Mouse (Mus musculus) adrenal gland, postnatal 4 days (tissue): ENCODE data around the gene Dusp2. TPM values are rescaled to one million over a fixed set of nuclear protein-coding genes. Genes with fewer than 3 reads are reported as not detected.
"Not testable (repeated sequence)": the region's sequence is repeated elsewhere in the genome, so short reads cannot be mapped to it uniquely, and the experiment has no call there.

ENCODE experiments used
- DNase-seq, 2 experiments: peaks; one replicate each; pipeline ENCODE4 v3.0.0; 2021 to 2022; ENCODE audit warnings: low spot score in 2 of 2, mixed read lengths in 2 of 2
- long read RNA-seq, 2 experiments: library from polyadenylated mRNA; stranded (forward); transcript quantifications; one replicate each; pipeline ENCODE4 v2.0.0; 2021
- total RNA-seq, 2 experiments: library from RNA; stranded (reverse); gene quantifications; 2 replicates each; pipeline ENCODE4 v1.2.3; 2021

The Dusp2 gene
- 1 to 10 TPM; 2.5 to 2.7 TPM for total RNA-seq
- long read RNA-seq, experiment 1, partial matches to known transcripts, result 0 of 3 reads
- long read RNA-seq, experiment 1, other reads (novel, unspliced or antisense), result 0 of 3 reads
- long read RNA-seq, experiment 2, partial matches to known transcripts, result 0 of 6 reads
- long read RNA-seq, experiment 2, other reads (novel, unspliced or antisense), result 2 of 6 reads

- DNase-seq, result peak; percentile 35 to 64
Measured at GRCm38 (mm10) chr2:127335767-127336496, at the start of gene Dusp2. Dusp2 (plus strand) TSS chr2:127336159.

DNA sequence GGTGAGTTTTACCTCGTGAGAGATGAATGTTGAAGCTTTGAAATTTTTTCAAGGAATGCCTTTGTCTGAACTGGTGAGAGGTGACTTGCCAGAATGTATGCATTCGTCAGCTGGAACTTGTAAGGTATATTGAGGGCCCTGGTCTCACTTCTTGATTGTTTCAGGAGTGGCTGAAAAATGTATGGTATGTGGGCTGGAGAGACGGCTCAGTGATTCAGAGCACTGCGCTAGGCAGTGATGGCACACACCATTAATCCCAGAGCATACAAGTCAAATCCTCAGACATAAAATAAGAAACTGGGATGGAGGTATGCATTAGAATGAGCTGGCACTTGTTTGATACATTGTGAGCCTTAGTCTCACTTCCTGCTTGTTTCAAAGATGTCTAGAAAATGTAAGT is 43.7 kb upstream of the Dusp2 start:
- no peak for DNase-seq

DNA sequence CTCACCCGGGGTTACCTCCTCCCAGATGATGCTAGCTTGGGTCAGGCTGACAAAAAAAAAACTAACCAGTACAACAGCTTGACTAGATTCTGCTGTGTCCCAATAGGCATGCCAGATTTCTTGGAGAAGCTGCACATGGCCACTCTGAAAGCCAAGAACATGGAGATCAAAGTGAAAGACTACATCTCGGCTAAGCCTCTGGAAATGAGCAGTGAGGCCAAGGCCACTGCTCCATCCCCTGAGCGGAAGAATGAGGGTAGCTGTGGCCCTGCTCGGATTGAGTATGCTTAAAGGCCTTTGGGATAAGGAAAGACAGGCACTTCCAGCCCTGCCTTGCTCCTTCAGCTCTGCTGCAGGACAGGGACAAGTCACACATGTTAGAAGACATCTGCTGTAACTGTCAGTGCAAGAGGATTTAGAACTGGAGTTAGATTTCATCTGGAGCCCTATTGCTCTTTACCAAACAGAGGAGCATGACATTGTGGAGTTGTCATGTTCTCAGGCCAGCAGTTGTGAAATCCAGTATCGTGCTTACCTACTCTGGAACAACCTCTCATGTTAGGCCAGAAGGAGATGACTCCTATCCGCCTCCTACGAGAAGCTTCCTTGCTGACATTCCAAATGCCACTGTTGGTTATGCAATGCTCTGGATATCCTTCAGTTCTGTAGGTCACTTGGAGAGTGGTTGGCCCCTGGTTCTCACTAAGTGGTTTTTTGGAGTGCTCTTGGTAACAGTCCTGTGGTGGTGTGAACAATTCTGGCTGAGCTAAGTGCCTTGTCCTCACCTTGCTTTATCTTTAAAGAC is 38.8 kb upstream of the Dusp2 start:
- DNase-seq, result no peak

GRCm38 (mm10) chr2:127298056-127298455 is 37.9 kb upstream of the Dusp2 start:
- no peak for DNase-seq

DNA sequence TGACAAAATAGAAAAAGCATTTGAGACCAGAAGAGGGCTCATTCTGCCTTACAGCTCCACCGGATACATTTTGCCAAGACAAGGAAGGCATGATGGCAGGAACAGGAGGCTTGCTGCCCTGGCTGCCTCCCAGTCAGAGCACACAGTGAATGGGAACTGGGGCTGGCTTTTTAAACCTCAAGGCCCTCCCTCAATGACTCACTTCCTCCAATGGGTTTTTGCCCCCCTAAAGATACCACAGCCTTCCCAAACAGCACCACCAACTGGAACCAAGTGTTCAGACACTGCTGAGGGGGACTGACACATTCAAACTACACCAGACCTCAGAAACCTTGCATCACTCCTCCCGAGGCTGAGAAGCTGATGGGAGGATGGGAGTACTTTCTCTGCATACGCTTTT is 35.3 kb upstream of the Dusp2 start:
- no peak for DNase-seq

GRCm38 (mm10) chr2:127301883-127302282 is 34.1 kb upstream of the Dusp2 start:
- no peak for DNase-seq

- not testable (repeated sequence) for DNase-seq
Measured at GRCm38 (mm10) chr2:127304192-127304591, 31.8 kb upstream of the Dusp2 start.

- DNase-seq, result no peak
Measured at GRCm38 (mm10) chr2:127304609-127305210, 31.2 kb upstream of the Dusp2 start.

- DNase-seq, result no peak
Measured at GRCm38 (mm10) chr2:127306123-127306522, 29.8 kb upstream of the Dusp2 start.

DNA sequence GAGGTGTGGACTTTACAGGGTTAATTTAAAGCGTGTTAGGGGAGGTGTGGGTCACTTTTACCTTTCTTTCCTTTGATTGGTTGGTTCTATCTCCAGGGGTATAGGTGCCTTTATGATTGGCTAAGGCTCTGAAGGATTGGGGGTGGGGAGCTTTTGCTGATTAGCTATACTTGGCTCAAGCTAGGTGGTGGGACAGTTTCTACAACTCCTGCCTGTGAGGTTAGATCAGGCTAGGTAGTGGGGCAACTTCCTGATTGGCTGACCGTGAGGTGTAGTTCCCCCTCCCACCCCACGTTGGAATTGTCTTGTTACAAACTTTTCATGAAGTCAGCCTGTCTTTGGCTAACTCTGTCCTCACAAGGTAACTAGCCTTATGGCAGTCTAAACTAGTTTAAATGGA is 28.8 kb upstream of the Dusp2 start:
- DNase-seq, result no peak

DNA sequence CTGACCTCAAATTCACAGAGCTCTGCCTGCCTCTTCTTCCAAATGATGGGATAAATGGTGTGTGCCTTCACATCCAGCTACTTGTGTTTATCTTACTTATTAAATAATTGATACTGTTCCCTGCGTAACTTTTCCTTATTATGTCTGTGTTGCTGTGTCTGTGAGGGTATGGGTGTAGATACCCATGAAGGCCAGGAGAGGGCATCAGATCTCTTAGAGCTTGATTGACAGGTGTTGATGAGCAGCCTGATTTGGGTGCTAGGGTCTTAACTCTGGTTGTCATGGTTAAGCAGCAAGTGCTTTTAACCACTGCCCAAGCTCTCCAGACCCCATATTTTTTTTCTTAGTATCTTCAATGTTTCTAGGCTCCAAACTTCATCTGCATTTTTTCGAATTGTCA is 27.3 kb upstream of the Dusp2 start:
- DNase-seq, result no peak

DNA sequence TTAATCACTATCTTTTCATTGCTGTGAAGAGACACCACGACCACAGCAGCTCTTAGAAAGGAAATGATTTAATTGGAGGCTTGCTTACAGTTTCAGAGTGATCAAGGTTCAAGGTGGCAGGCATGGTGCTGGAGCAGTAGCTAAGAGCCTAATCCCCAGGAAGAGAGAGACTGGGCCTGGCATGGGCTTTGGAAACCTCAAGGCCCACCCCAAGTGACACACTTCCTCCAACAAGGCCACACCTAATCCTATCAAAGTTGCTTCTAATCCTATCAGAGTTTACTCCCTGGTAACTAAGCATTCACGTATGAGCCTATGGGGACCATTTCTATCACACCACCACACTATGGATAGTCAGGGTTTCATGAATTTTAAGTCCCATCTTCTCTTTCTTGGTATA is 25.7 kb upstream of the Dusp2 start:
- DNase-seq, result no peak

GRCm38 (mm10) chr2:127310685-127311084 is 25.3 kb upstream of the Dusp2 start:
- DNase-seq, result no peak

DNA sequence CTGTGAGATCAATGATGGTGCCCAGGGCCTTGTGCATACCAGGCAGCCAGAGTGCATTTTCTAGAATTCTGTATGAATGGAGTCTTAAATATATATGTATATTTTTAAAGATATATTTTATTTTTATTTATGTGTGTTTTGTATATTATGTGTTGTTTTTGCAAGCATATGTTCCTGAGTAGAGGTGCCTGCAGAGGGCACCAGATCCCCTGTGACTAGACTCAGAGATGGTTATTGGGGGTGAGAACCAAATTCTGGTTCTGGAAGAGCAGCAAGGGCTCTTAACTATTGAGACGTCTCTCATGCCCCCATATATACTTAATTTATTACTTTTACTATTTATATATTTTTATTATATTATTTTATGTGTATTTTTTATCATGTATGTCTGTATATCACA is 24.8 kb upstream of the Dusp2 start:
- DNase-seq, result no peak

- DNase-seq, result no peak
Measured at GRCm38 (mm10) chr2:127312801-127313200, 23.2 kb upstream of the Dusp2 start.

- no peak for DNase-seq
Measured at GRCm38 (mm10) chr2:127313878-127314277, 22.1 kb upstream of the Dusp2 start.

DNA sequence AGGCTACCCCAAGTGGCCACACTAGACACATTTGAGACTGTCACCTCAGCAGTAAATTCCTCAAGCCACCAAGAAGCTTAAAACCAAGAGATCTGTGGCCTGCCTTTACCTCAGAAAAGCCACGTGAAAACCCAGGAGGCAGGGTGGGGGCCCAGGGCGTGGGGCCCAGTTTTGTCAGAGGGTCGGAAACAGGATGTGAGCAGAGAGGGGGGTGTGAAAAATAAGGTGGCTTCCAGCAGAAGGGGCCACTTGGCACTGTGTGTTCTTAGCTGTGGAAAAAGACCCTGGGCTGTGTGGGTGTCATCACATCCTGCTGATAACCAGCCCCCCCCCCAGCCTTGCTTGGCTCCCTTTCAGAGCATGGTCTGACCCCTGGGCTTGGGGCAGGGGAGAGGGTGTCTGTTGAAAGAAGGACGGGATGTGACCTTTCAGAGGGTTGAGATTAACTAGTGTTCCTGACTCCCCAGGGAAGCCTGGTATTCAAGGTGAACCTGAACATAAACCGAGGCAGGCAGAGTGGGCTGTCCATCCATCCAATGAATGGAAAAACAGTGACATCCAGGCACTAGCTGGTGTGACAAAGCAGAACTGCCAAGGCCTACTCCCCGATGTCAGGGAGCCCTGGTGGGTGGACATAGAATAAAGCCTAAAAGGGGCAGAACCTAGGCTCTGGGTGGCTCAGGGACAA is 21.3 kb upstream of the Dusp2 start:
- no peak for DNase-seq

DNA sequence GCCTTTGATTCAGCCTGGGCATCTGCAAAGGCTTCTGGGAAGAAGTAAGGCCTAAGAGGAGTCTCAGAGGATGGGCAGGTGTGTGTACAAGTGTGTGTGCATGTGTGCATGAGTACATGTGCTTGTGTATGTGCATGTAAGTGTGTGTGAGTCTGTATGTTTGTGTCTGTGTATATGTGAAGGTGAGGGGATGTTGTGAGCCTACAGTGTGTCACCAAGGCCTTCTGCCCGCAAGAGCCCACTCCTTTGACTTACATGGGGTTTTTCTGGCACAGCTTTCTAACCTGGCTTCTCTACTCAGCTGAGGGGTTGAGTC is 20.8 kb upstream of the Dusp2 start:
- no peak for DNase-seq

DNA sequence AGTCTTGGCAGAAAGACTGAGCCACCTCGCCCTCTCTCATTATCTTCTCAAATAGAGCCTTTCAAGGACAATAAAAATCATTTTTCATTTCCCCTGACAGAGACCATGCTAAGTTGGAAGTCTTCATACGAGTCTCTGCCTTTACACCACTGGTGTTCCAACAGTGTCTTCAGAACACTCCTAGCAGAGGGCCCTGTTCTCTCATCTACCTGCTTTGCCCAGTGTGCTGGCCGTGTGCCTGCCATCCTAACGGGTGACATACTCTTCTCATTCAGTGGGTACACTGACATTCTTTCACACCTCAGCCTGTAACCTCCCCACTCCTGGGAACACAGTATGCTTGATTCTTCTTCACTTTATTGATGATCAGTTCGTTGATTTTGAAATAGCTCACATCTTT is 19.5 kb upstream of the Dusp2 start:
- DNase-seq, result no peak

GRCm38 (mm10) chr2:127318136-127318535 is 17.8 kb upstream of the Dusp2 start:
- DNase-seq, result no peak

- no peak for DNase-seq
Measured at GRCm38 (mm10) chr2:127319071-127319470, 16.9 kb upstream of the Dusp2 start.
